Mouse (Mus musculus) urinary bladder, adult 2 months (tissue): Measurements from ENCODE around the gene Tm4sf1. TPM values are rescaled to one million over a fixed set of nuclear protein-coding genes. Genes with fewer than 3 reads are reported as not detected.

Experiments used
- DNase-seq: peaks from one replicate; pipeline ENCODE4 v3.0.0; 2022; ENCODE audit warnings: low spot score
- polyA plus RNA-seq: library from polyadenylated mRNA; depleted of rRNA; stranded (reverse); fragments of >200 nt; gene quantifications from 2 replicates; pipeline ENCODE4 v1.2.3, GENCODE M21; 2012; rRNA removed

The Tm4sf1 gene
- 126 and 175 TPM in 2 replicates for polyA plus RNA-seq

DNA sequence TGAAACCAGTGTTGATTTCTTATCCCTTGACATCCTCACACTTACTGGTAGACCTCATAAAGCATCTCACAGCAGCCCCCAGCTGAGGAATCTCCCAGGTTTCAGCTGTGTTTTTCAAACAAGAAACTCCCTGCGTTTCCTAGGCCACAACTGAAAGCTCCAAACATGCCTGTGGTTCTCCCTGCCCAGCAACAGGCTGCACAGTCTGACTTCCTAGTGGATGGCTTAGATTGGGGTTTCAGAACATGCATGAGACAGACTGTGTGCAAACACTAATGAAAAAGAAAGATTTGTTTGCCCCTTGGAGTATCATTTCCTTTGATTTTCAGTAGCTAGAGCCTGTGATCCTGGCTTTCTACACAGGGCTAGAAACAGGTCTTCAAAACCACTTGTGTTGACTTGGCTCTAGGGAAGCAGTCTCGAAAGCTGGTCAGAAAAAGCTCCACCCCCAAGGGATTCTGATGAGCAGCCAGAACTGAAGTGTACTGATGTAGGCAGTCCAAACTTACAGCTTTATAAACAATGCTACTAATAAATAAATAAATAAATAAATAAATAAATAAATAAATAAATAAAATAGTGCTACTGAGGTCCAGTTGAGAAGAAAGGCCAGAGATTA, at the start of gene Tm4sf1:
Gene Tm4sf1, minus strand, starts transcription at position 68 of the 619 bp plus-strand sequence.
- no peak for DNase-seq

DNA sequence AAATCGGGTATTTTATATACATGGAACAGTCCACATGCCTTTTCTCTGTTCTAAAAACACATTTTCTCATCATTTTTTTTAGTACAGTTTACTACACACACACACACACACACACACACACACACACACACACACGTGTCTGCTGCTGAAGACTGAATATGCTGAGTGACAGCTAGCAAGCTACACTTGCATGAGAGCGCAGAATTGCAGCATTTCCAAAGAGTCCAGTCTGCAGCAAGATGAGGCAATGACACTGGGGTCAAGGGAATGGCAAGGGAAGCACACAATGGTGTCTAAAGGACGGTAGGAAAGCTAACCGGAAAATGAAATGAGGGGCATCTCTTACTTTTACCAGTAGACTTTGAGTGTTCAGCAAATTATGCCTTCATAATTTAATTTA, 43.0 kb upstream of the Tm4sf1 start:
- no peak for DNase-seq

DNA sequence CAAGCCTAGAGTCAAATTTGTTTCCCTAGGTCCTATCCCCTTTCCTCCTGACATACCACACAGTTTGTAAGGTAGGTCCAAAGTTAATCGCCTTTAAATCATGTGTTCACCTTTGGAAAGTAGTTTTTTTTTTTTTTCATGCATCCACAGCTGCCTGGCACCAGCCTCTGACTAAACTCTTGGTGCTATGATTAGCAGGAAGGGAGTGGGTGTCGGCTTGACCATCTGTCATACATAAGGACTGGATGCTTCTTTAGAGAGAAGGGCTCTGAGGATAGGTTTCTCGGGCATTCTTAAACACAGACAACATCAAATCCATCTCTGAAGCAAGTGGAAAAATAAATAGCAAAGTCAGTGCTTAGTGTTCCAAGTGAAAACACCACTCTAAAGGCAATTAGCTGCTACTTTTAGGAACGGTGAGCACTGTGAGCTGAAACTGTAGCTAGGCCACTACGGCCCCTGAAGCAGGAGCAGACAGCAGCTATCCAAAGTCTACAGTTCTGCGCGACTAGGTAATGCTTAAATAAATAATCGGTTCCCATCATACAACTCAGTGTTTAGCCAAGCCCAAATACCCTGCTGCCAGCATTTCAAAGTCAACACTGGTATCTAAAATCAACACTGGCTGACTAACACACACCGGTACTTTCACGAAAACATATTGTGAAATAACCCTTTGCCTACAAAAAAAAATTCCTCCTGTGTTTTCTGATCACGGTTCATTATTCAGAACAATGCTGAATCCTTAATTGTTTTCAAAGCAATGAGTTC, 42.2 kb upstream of the Tm4sf1 start:
- no peak for DNase-seq

DNA sequence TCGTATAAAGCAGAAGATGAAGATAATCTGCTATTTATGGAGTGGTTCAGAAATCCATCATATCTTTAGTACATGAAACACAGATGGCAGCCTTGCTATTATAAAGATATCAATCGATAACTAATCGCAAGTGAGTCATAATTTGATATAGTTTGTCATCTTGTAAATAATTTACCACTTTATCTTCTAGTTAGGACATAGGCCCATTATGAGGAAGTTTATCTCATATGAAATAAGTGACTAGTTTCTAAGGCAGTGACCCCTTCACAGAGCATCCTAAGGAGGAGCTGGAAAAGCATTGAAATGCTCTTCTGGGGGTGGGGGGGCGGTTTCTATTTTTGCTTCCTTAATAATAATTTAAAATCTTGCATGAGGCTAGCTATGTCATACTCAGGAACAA, 41.2 kb upstream of the Tm4sf1 start:
- DNase-seq = no peak

DNA sequence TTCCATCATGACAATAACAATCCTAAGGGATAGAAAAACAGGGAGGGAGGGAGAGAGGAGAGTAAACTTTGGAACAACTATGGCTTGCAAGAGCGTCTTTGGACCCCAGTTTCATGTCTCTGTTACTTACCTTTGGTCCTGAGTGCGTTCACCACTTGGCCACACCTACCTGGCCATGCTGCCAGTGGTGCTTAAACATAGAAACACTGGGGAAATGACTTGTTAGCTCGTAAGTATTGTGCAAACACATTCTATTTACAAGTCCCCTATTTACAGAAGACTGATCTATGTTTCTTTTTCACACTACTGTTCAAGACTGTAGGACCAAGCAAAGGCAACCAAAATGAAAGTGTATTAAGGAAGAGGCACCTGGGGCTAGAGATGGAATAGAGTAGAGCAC, 39.5 kb upstream of the Tm4sf1 start:
- no peak for DNase-seq

DNA sequence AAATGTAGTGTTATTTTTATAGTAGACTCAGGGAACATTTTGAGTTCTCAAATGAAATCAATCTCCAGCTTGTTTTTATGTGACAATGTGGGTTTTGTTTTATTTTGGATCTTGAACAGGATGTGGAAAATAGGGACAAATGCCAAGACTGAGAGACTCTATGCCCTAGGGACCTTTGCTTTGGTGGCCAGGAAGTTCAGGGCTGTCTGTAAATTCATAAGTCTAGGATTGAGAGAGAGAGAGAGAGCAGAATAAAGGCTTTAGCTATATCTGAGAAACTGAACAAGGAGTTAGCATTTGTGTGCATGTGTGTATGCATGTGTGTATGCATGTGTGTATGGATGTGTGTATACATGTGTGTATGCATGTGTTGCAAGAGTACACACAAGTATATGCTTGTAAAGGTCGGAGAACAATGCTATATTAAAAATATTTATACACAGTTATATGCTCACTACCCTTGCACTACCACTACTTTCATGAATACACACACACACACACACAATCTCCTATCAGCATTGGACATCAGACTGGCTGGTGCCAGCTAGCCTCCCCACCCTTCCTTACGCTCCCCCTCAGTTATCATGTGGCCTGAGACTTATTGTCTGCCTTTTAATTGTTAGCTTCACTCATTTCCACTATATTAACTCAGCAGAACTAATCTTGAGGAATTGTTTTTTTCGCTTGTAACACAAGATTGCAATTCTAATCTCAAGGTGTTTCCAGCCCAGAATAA, 33.5 kb upstream of the Tm4sf1 start:
- DNase-seq = no peak

DNA sequence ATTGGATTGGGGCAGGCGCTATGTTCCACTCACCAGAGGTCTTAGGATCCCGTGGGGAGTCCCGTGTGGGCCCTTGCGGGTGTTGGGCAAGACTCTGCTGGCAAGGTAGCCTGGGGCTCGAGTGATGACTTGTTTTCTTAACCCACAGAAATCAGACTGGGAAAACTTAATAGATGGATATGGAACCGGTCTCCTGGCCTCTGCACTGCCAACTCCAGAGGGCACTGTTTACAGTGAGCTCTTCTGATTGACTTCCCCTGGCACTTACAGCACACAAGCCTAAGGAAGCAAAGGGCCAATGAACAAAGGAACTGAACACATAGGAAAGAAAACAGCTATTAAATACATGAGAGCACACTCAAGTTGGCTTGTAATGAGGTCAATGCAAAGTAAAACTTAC, 26.2 kb upstream of the Tm4sf1 start:
- no peak for DNase-seq

DNA sequence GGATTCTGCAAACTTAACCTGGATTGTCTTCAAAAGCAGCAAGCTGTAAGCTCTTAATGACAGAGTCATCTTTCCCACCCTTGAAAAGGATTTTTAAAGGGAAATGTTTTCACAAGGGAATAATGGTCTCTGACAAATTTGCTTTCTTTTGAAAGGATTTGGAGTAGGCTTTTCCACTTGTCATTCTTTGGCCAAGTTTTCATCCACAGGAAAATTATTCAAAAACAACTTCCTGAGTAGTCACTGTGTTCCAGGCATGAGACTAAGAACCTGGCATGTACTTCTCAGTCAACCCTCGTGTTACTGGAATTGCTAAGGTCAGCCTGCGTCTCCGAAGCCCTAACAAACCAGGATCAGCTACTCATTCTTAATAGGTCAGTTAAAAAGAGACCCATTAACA, 5.3 kb upstream of the Tm4sf1 start:
- no peak for DNase-seq

DNA sequence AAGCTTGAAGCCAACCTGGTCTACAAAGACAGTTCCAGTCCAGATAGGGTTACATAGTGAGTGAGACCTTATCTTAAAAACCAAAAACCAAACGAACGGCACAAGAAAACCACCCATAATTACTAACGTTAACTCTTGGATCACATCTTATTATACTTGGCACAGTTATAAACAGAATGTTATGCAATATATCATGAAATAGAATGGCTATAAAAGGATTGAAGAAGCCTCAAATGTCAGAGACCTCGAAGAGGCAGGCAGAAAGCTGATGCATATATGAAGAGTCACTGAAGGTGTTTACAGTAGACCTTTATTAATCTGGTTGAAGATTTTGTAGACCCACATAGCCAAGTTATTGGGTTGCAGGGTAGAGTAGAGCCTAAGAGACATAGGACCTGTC, 3.8 kb upstream of the Tm4sf1 start:
- no peak for DNase-seq

DNA sequence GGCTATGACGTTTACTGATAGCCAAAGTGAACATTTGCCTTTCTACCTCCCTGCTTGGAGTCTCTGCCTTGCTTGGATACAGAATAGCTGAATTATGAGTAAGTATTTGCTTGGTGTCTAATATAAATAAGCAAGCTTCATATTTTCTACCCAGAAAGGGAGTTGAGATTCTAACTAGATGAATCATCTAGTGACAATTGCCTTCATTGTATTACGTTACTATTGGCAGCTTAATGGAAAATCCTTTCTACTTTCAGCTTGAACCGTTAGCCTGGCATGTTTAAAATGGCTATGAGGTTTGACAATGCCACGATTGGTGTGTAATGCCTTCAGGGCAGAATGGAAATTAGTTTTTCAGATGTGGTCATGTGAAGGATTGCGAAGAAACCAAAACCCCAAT, 2.7 kb upstream of the Tm4sf1 start:
- DNase-seq = no peak

DNA sequence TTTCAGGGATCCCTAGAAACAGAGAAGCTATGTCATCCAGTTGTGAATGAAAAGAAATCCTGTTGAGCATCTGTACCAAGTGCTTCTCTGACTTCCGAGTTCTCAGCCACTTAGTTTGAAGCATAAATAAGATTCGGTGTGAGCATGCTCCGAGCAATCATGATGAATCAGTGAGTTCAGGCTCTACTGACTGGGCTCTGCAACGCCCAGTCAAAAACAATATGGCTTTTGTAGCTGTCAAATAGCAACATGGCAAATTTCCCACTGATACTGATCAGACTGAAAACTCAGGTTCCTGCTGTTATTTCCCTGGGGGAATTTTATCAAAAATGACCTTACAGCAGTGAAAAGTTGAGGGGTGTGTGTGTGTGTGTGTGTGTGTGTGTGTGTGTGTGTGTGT, 2.3 kb upstream of the Tm4sf1 start:
- no peak for DNase-seq

DNA sequence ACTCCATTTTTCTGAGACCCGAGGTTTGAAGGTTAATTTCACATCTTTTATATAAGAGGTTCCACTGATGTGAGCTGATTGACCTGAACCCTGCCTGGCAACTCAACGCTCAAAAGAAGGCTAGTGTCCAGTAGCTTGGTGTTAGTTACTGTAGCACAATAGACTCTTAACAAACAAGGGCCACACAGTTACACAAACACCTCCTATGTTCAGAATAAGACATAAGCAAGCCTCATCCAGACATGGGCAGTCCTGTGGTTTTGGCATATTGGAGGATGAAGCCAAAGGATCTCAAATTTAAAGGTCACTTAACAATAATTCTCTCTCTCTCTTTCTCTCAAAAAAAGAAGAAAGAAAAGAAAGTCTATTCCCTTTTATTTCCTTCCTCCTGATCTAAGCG, 1.7 kb upstream of the Tm4sf1 start:
- no peak for DNase-seq

DNA sequence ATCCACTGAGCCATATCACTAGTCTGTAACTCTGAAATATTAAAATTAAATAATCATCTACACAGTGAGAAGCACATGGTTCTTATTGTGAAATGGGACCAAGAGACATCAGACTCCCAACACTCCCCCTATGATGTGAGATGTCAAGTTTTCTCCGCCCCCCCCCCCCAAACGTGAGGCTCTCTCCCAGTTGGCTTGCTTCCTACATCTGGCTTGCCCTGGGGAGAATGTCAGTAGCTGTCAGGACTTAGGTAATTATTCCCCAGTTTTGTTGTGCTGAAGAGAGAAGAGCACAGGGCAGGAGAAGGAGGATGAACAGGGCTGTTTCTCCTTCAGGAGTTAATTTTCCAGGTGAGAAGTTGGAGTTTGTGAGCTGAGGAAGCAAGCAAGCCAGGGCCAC, 1.1 kb upstream of the Tm4sf1 start:
- DNase-seq = no peak

DNA sequence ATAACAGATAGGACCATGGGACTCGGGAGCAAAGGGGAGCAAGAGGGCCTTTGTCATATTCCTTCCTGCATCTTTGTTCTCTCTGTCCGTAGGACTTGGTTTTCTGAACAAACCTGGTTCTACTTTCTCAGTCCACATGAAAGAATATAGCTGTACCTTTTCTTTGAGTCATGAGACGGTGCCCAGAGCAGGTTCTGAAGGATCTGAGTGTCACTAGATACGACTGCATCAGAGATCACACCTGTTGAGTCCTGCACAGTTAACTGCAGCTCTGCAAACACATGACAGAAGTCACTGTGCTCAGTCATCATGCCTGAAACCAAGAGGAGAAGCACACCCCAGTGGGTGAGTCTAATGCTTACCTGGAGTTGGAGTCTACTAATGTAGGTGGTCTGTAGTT, 422 bp downstream of the Tm4sf1 start:
- DNase-seq = no peak

DNA sequence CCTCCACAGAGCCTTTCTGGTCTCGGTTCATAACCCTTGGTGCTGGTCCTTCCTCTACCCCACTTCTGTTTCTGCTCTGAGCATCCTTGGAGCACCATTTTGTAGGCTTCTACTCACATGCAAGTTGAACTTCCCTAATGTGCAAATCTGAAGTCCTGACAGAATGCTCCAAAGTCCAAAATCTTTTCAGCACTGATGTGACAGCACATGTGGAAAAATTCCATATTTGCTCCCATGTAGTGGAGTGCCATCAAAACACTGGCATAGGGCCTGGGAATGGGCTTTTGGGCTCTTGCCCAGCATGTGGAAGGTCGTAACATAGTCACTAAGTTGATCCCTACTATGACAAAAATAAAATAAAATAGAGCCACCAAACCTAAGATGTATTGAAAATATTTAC, 3.8 kb downstream of the Tm4sf1 start:
- DNase-seq = no peak

DNA sequence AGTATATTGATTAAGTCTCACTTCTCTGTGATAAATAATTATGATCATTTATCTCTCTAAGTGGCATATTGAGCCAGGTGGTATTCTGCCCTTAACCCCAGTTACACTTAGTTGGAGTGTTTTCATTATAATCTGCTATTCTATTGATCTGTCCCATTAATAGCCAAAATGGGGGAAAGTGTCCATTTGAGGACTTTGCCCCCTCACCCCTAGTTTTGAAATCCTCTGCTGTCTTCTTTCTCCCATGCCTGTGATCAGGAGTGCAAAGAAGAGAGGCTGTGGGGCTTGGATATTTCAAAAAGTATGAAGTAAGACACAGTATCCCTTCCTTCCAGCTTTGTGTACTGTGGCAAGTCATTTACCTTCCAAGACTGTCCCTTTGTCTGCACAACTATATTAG, 5.2 kb downstream of the Tm4sf1 start:
- no peak for DNase-seq

DNA sequence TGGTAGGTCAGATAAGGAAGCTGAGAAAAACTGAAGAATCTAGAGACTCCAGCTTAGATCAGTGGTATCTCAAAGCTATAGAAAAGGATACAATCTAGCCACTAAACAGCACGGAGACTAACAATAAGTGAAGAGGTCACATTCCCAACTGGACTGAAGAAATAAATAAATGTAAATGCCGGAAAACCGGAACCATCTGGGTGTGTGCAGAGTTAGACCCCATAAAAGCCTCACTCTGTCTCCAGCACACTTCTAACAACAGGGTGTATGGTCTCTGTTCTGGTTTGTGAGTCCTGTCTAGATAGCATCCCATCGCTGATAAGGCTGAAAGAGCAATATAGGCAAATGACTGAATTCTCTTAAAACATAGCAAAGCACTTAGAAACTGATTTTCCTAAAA, 6.2 kb downstream of the Tm4sf1 start:
- DNase-seq = no peak

DNA sequence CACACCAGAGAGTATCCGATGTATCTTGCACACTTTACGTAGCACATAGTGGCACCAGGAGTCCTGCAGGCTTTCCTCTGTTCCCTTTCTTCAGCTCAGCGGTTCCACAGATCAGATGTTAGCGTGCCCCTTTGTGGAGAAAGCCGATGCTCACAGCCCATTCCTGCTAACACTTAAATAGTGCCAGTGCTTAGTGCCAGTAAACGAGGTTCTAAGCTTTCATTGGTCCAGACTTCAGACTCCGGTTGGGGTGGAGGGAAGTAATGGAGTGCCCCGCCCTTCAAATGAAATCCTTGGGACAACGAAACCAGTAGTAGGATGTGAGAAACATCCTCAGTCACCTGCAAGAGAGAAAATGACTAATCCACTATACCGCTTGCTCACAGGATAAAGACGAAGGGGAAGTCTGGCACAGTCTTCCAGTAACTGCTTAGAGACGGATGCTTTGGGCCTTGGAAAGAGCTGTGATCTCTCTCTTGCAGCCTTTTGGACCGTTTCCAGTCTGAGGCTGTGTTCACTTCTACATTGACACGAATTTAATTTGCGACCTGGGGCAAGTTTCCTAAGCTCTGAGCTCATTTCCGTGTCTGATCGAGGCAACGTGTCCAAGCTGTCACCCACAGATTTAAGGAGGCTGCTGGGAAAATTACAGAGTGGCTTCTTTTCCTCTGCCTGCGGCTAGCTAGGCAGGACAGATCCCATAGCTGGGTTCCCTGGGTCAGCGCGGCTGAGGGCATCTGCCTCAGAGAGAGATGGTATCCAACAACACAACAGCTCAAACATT, 6.9 kb downstream of the Tm4sf1 start:
- peak; percentile 25 for DNase-seq

DNA sequence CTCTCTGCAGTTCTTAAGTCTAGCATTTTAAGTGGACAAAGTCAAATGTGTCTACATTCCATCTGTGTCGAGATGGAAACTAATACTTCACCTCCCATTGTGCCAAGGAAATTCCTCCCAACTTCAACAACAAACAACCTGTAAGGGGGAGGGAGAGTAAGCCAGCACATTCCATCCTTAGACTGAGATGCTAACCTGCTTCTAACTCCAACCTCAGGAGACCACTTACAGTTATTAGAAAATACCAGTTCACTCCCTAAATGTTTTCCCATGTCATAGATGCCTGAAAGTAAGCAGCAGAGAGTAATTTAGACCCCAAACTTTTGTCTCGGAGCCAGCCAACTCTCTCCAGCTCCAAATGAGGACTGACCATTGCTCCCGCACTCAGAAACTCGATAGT, 7.9 kb downstream of the Tm4sf1 start:
- DNase-seq = no peak

DNA sequence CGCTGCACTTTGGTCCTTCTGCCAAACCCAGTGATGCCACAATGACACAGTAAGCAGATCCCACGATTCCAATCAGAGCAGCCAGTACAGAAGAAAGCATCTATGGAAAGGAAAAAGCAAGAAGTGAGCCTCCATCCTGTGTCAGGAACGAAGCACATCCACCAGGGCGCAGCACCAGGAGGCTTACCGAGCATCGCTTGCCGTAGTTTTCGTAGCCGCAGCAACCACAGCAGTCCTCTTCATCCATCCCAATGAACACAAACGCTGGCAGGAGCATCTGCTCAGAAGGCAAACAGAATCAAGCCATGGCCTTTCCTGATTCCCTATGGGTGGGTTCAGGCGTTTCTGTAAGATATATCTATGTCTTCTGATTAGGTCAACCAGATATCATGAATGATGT, 9.0 kb downstream of the Tm4sf1 start:
- DNase-seq = no peak

DNA sequence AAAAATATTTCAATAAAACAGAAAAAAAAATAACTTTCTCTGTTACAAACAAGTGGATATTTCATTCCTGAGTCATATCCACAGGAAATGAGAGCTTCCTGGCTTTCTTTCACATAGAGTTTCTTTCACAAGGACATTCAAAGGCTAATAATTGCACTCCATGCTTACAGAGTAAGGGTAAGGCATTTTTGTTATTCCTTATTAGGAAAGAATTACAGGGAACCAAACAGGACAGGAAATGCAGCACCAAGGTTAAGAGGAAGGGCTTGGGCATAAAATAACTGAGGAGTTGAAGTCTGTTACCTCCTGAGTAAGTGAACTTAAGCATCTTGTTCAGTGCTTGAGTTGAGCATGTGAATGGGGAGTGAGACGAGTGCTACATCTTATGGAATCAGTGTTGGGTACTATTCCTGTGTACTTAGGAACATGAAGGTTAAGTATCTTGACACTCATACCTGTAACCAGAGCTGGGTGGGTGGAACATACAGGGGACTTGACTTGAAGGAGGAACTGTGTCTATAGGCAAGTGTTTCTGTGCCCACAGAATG, 12.8 kb downstream of the Tm4sf1 start:
- no peak for DNase-seq
